Mouse (Mus musculus): ENCODE measurements around the gene Vmn2r83. TPM values are rescaled to one million over a fixed set of nuclear protein-coding genes. Genes with fewer than 3 reads are reported as not detected.

The Vmn2r83 gene
- polyA plus RNA-seq, 1 experiment from 2014 or later = not detected

- H3K4me2 ChIP-seq = no peak overlapping the region
- 93% methylated on average over 16 of the region's 16 CpGs for WGBS
- no peak for ATAC-seq (replicated peaks; ENCODE audit: low FRiP score)
- H3K36me3 ChIP-seq = peaks cover 70% of the 10 kb centered on the region
- H3K4me3 ChIP-seq (replicated peaks) = no peak overlapping the region
- no peaks in the 10 kb centered on the region for H3K9me3 ChIP-seq (replicated peaks)
- H3K4me1 ChIP-seq = no peaks in the 10 kb centered on the region
- no peaks in the 10 kb centered on the region for H3K27me3 ChIP-seq
- no peak overlapping the region for H3K9ac ChIP-seq
- no peak overlapping the region for H3K27ac ChIP-seq
These were observed 71.4 kb downstream of the Vmn2r83 start for GRCm38 (mm10) chr10:79539701-79540495.

- Histone ChIP-seq H3K4me2 (no peak overlapping the region), H3K4me1 (no peaks in the 10 kb centered on the region), H3K36me3 (peaks cover 79% of the 10 kb centered on the region), H3K9ac (no peak overlapping the region), H3K4me3 (replicated peaks) (no peak overlapping the region), H3K27ac (no peak overlapping the region), H3K27me3 (no peaks in the 10 kb centered on the region), H3K9me3 (replicated peaks) (no peaks in the 10 kb centered on the region)
- 94% methylated on average over 10 of the region's 11 CpGs for WGBS
- no peak for ATAC-seq (replicated peaks; ENCODE audit: low FRiP score)
These were observed 72.2 kb downstream of the Vmn2r83 start for GRCm38 (mm10) chr10:79540746-79541145.

GRCm38 (mm10) chr10:79541522-79541921 is 73.0 kb downstream of the Vmn2r83 start:
- Histone ChIP-seq H3K27ac (no peak overlapping the region), H3K4me1 (no peaks in the 10 kb centered on the region), H3K27me3 (no peaks in the 10 kb centered on the region), H3K9me3 (replicated peaks) (no peaks in the 10 kb centered on the region), H3K9ac (no peak overlapping the region), H3K4me3 (replicated peaks) (no peak overlapping the region), H3K36me3 (peaks cover 87% of the 10 kb centered on the region), H3K4me2 (no peak overlapping the region)
- no peak for ATAC-seq (replicated peaks; ENCODE audit: low FRiP score)
- WGBS = 82% methylated on average over 15 of the region's 15 CpGs

GRCm38 (mm10) chr10:79542171-79542570 is 73.6 kb downstream of the Vmn2r83 start:
- no peak overlapping the region for H3K4me2 ChIP-seq
- 93% methylated on average over 11 of the region's 11 CpGs for WGBS
- H3K9me3 ChIP-seq (replicated peaks) = no peaks in the 10 kb centered on the region
- H3K36me3 ChIP-seq = peaks cover 93% of the 10 kb centered on the region
- H3K4me1 ChIP-seq = no peaks in the 10 kb centered on the region
- H3K27me3 ChIP-seq = no peaks in the 10 kb centered on the region
- no peak overlapping the region for H3K27ac ChIP-seq
- H3K4me3 ChIP-seq (replicated peaks) = no peak overlapping the region
- no peak overlapping the region for H3K9ac ChIP-seq
- no peak for ATAC-seq (replicated peaks; ENCODE audit: low FRiP score)

Small RNA genes lying within 50 kb of the gene (microRNA-seq; reads per million reads assigned to microRNA genes)
- gene Mir6909 = 0.59 reads per million

Other genes with a start within 250 kb of the Vmn2r83 start
- not detected in 2 replicates for gene Vmn2r81, start 221.0 kb upstream of the Vmn2r83 start, polyA plus RNA-seq (2015; fragmentation: Nextera tagmentation; extraction: Ambion mirVana)
- gene Vmn2r82, start 112.2 kb upstream of the Vmn2r83 start, polyA plus RNA-seq (2015; fragmentation: Nextera tagmentation; extraction: Ambion mirVana) = not detected in 2 replicates
- gene Plpp2, start 65.1 kb downstream of the Vmn2r83 start, polyA plus RNA-seq (2015; fragmentation: Nextera tagmentation; extraction: Ambion mirVana) = 42.0 and 45.7 TPM in 2 replicates
- 48.6 and 53.6 TPM in 2 replicates for gene Mier2, start 86.5 kb downstream of the Vmn2r83 start, polyA plus RNA-seq (2015; fragmentation: Nextera tagmentation; extraction: Ambion mirVana)
- gene Theg, start 118.6 kb downstream of the Vmn2r83 start, polyA plus RNA-seq (2015; fragmentation: Nextera tagmentation; extraction: Ambion mirVana) = not detected in 2 replicates
- 0.05 TPM in 1 of 2 replicates, not detected in the other for gene C2cd4c, start 145.3 kb downstream of the Vmn2r83 start, polyA plus RNA-seq (2015; fragmentation: Nextera tagmentation; extraction: Ambion mirVana)
- 10.4 and 12.2 TPM in 2 replicates for gene Shc2, start 169.2 kb downstream of the Vmn2r83 start, polyA plus RNA-seq (2015; fragmentation: Nextera tagmentation; extraction: Ambion mirVana)
- gene Odf3l2, start 177.0 kb downstream of the Vmn2r83 start, polyA plus RNA-seq (2015; fragmentation: Nextera tagmentation; extraction: Ambion mirVana) = not detected in 2 replicates
- gene Madcam1, start 195.8 kb downstream of the Vmn2r83 start, polyA plus RNA-seq (2015; fragmentation: Nextera tagmentation; extraction: Ambion mirVana) = 2.7 and 2.8 TPM in 2 replicates
- gene Tpgs1, start 200.6 kb downstream of the Vmn2r83 start, polyA plus RNA-seq (2015; fragmentation: Nextera tagmentation; extraction: Ambion mirVana) = 71.2 and 81.4 TPM in 2 replicates
- 88.4 and 100 TPM in 2 replicates for gene Cdc34, start 213.5 kb downstream of the Vmn2r83 start, polyA plus RNA-seq (2015; fragmentation: Nextera tagmentation; extraction: Ambion mirVana)
- 0.50 and 0.95 TPM in 2 replicates for gene Gzmm, start 220.3 kb downstream of the Vmn2r83 start, polyA plus RNA-seq (2015; fragmentation: Nextera tagmentation; extraction: Ambion mirVana)
- gene Bsg, start 235.8 kb downstream of the Vmn2r83 start, polyA plus RNA-seq (2015; fragmentation: Nextera tagmentation; extraction: Ambion mirVana) = 913 and 925 TPM in 2 replicates
- gene Hcn2, start 247.9 kb downstream of the Vmn2r83 start, polyA plus RNA-seq (2015; fragmentation: Nextera tagmentation; extraction: Ambion mirVana) = 0.05 and 0.19 TPM in 2 replicates